Mouse (Mus musculus): ENCODE results near the gene Slc39a3. TPM values are rescaled to one million over a fixed set of nuclear protein-coding genes. Genes with fewer than 3 reads are reported as not detected.

Gene Slc39a3
- 6.1 and 6.9 TPM in 2 replicates for total RNA-seq (2014; rRNA removed)
- 13.2 and 14.1 TPM in 2 replicates for polyA plus RNA-seq (2012; rRNA removed)

DNA sequence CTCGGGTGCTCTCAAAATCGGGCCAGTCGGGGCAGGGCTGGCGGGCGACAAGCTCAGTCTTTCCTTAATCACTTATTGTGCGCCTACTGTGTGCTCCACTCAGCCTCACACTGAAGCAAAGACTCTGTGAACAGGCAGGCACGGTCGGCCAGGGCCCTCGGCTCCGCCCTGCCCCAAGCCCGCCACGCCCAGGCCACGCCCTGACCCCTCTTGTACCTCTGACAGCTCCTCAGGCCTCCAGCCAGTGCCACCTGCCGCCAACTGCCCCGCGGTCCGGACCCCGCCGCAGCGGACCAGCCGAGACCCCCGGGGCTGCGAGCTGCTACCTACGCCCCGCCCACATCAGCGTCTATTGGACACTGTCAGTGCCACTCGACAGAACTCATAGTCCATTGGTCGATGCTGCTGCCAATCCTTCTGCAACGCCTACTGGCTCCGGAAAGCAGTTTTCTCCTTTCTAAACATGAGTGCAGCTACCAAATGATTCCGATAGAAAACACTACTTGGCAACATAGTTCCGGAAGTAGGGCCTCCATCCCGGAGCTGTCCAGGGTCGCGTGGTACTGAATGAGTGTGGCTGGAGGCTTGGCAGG lies at the start of gene Slc39a3:
Gene Slc39a3 (minus strand): TSS at position 439 of the 593 bp plus-strand sequence.
- Histone ChIP-seq H3K4me3 (ENCODE audit: insufficient read depth, low read depth, low read length) (peak within 1 kb of the TSS; percentile 95), H3K9ac (ENCODE audit: low read depth, low read length) (peak within 1 kb of the TSS; percentile 93), H3K4me1 (ENCODE audit: control insufficient read depth, insufficient read depth, low read length) (no peaks in the 10 kb centered on the region), H3K27ac (replicated peaks; ENCODE audit: insufficient read depth, low read depth, low read length) (no peak within 1 kb of the TSS), H3K79me2 (ENCODE audit: control insufficient read depth, insufficient read depth, low read length) (no peaks in the 10 kb centered on the region), H3K27me3 (ENCODE audit: control insufficient read depth, insufficient read depth, low read length) (no peaks in the 10 kb centered on the region), H3K36me3 (ENCODE audit: control insufficient read depth, insufficient read depth, low read length) (no peaks in the 10 kb centered on the region)
- peak; percentile 94 for DNase-seq (ENCODE audit: extremely low read depth, low read depth, low spot score)
- TF ChIP-seq CTCF (IDR thresholded peaks at IDR 0.05; ENCODE audit: low read depth, low read length): no peak
- TF ChIP-seq POLR2A (IDR thresholded peaks at IDR 0.05; ENCODE audit: extremely low read depth, insufficient read depth, low read length): 0 out of 2 replicates have a peak, but pooled peaks have one; percentile 25
- WGBS: under 1% methylated on average over 35 of the region's 35 CpGs

DNA sequence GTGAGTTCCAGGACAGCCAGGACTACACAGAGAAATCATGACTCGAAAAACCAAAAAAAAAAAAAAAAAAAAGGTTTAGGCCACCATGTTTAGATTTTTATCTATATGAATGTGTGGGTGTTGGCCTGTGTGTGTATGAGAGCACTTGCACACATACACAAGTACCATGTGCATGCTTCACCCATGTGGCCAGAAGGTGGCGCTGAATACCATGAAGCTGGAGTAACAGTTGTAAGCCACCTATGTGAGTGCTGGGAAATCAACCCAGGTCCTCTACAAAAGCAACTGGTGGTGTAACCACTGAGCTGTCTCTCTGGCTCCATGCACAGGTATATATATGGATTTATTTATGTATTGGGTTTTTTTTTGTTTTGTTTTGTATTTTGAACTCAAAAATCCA lies 49.8 kb upstream of the Slc39a3 start:
- Histone ChIP-seq H3K9ac (ENCODE audit: low read depth, low read length) (no peak overlapping the region), H3K27me3 (ENCODE audit: control insufficient read depth, insufficient read depth, low read length) (no peaks in the 10 kb centered on the region), H3K36me3 (ENCODE audit: control insufficient read depth, insufficient read depth, low read length) (peaks cover 54% of the 10 kb centered on the region), H3K4me3 (ENCODE audit: insufficient read depth, low read depth, low read length) (no peak overlapping the region), H3K79me2 (ENCODE audit: control insufficient read depth, insufficient read depth, low read length) (no peaks in the 10 kb centered on the region), H3K4me1 (ENCODE audit: control insufficient read depth, insufficient read depth, low read length) (peaks cover 8% of the 10 kb centered on the region), H3K27ac (replicated peaks; ENCODE audit: insufficient read depth, low read depth, low read length) (no peak overlapping the region)
- peak; percentile 41; the same call in 1 of the 2 replicates for TF ChIP-seq CTCF (IDR thresholded peaks at IDR 0.05; ENCODE audit: low read depth, low read length)
- TF ChIP-seq POLR2A (IDR thresholded peaks at IDR 0.05; ENCODE audit: extremely low read depth, insufficient read depth, low read length): no peak
- DNase-seq (ENCODE audit: extremely low read depth, low read depth, low spot score): peak; percentile 66
- WGBS: 62% methylated on average over 2 of the region's 2 CpGs

DNA sequence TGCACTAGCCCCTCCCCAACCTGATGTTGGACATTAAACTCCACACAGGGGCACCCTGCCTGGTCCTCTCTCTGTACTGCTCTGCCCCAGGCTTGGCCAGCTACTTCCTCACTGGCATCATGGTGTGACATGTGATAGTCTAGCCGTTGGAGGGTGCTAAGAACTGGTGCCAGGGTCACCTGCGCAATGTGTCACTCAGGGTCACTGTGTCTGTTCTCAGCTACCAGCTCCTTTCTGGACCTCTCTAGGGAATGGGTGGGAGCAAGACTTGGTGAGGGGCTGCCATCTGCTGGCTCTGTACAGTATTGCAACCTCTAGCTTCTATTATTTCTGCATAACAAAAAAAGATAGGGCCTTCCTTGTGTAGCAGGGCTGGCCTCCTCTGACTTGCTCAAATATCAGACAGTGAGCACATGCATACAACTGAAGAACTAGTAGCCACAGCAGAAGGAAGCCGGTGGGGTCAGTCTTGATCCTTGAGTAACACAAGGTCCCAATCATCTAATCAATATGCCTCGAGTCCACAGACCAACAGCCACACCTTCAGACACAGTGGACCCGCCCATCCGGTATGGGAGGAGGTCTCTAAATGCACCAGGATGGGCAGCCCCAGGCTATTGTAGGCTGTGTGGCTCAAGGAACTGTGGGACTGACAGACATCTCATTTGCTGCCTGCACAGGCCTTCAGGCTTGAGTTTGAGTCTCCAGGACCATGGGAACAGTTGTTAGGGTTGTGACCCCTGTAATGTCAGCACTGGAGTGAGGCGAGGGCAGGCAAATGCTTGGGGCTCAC lies 45.1 kb upstream of the Slc39a3 start:
- DNase-seq (ENCODE audit: extremely low read depth, low read depth, low spot score): peak; percentile 74
- TF ChIP-seq POLR2A (IDR thresholded peaks at IDR 0.05; ENCODE audit: extremely low read depth, insufficient read depth, low read length) (0 out of 2 replicates have a peak, but pooled peaks have one; percentile 28), CTCF (IDR thresholded peaks at IDR 0.05; ENCODE audit: low read depth, low read length) (peak; percentile 69)
- H3K79me2 ChIP-seq (ENCODE audit: control insufficient read depth, insufficient read depth, low read length): no peaks in the 10 kb centered on the region
- no peaks in the 10 kb centered on the region for H3K27me3 ChIP-seq (ENCODE audit: control insufficient read depth, insufficient read depth, low read length)
- 26% methylated on average over 7 of the region's 7 CpGs for WGBS
- no peak overlapping the region; the same call in 1 of the 2 replicates for H3K27ac ChIP-seq (replicated peaks; ENCODE audit: insufficient read depth, low read depth, low read length)
- H3K9ac ChIP-seq (ENCODE audit: low read depth, low read length): no peak overlapping the region
- no peaks in the 10 kb centered on the region for H3K4me1 ChIP-seq (ENCODE audit: control insufficient read depth, insufficient read depth, low read length)
- H3K4me3 ChIP-seq (ENCODE audit: insufficient read depth, low read depth, low read length): no peak overlapping the region
- peaks cover 20% of the 10 kb centered on the region for H3K36me3 ChIP-seq (ENCODE audit: control insufficient read depth, insufficient read depth, low read length)

DNA sequence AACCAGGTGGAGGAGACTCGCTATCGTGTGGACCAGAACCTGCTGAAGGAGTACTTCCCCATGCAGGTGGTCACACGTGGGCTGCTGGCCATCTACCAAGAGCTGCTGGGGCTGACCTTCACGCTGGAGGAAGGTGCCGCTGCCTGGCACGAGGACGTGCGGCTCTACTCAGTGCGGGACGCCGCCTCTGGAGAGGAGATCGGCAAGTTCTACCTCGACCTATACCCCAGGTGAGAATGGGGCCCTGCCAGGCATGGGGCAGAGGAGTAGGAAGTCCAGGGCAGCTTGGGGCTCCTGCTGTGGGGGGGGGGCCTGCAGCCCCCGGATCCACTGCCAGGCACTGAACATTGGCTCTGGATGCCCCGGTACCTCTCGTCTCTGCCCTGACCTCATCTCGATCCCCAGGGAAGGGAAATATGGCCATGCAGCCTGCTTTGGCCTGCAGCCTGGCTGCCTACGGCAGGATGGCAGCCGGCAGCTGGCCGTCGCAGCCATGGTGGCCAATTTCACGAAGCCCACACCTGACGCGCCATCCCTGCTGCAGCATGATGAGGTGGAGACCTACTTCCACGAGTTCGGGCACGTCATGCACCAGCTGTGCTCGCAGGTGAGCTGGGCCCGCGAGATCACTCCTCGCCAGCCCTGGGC lies 42.9 kb upstream of the Slc39a3 start:
- 94% methylated on average over 31 of the region's 31 CpGs for WGBS
- TF ChIP-seq POLR2A (IDR thresholded peaks at IDR 0.05; ENCODE audit: extremely low read depth, insufficient read depth, low read length) (no peak), CTCF (IDR thresholded peaks at IDR 0.05; ENCODE audit: low read depth, low read length) (no peak)
- peaks cover 2% of the 10 kb centered on the region for H3K36me3 ChIP-seq (ENCODE audit: control insufficient read depth, insufficient read depth, low read length)

DNA sequence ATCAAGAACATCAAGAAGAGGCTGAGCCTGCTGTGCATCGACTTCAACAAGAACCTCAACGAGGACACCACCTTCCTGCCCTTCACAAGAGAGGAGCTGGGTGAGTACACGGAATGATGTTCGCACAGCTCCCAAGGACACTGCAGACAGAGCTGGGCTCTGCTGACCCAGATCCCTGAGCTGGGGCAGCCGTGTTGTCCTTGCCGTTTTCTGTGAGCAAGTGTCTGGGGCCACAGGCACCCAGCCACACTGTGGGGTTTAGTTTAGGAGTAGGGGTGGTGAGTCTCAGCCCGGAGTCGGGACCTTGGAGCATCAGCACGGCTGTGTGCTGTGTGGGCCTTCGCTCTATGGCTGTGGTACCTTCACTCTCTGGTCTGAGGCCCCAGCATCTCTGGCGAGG lies 40.7 kb upstream of the Slc39a3 start:
- H3K9ac ChIP-seq (ENCODE audit: low read depth, low read length): no peak overlapping the region
- no peak for DNase-seq (ENCODE audit: extremely low read depth, low read depth, low spot score)

More for the DNA sequence above, 42.9 kb upstream of the Slc39a3 start:
- no peaks in the 10 kb centered on the region for H3K4me1 ChIP-seq (ENCODE audit: control insufficient read depth, insufficient read depth, low read length)
- H3K79me2 ChIP-seq (ENCODE audit: control insufficient read depth, insufficient read depth, low read length): no peaks in the 10 kb centered on the region
- no peak overlapping the region for H3K9ac ChIP-seq (ENCODE audit: low read depth, low read length)
- no peak for DNase-seq (ENCODE audit: extremely low read depth, low read depth, low spot score)
- no peak overlapping the region for H3K27ac ChIP-seq (replicated peaks; ENCODE audit: insufficient read depth, low read depth, low read length)
- H3K4me3 ChIP-seq (ENCODE audit: insufficient read depth, low read depth, low read length): no peak overlapping the region
- no peaks in the 10 kb centered on the region for H3K27me3 ChIP-seq (ENCODE audit: control insufficient read depth, insufficient read depth, low read length)

More for the DNA sequence above, 40.7 kb upstream of the Slc39a3 start:
- TF ChIP-seq POLR2A (IDR thresholded peaks at IDR 0.05; ENCODE audit: extremely low read depth, insufficient read depth, low read length): no peak
- TF ChIP-seq CTCF (IDR thresholded peaks at IDR 0.05; ENCODE audit: low read depth, low read length): no peak
- no peaks in the 10 kb centered on the region for H3K4me1 ChIP-seq (ENCODE audit: control insufficient read depth, insufficient read depth, low read length)
- H3K27me3 ChIP-seq (ENCODE audit: control insufficient read depth, insufficient read depth, low read length): no peaks in the 10 kb centered on the region
- no peaks in the 10 kb centered on the region for H3K79me2 ChIP-seq (ENCODE audit: control insufficient read depth, insufficient read depth, low read length)
- 93% methylated on average over 11 of the region's 11 CpGs for WGBS
- H3K27ac ChIP-seq (replicated peaks; ENCODE audit: insufficient read depth, low read depth, low read length): no peak overlapping the region
- H3K36me3 ChIP-seq (ENCODE audit: control insufficient read depth, insufficient read depth, low read length): no peaks in the 10 kb centered on the region
- no peak overlapping the region for H3K4me3 ChIP-seq (ENCODE audit: insufficient read depth, low read depth, low read length)
